Mouse (Mus musculus) B cell, adult 2 months (primary cell): Measurements from ENCODE around the gene Prss36.
"Not testable (repeated sequence)": the region's sequence is repeated elsewhere in the genome, so short reads cannot be mapped to it uniquely, and the experiment has no call there.

Source experiments
- DNase-seq, 2 experiments: peaks; one replicate each; pipeline ENCODE4 v3.0.0; 2022

The Prss36 gene

GRCm38 (mm10) chr7:127899997-127900396 is 46.5 kb downstream of the Prss36 start:
- DNase-seq, result no peak

- peak; percentile 22 to 31 for DNase-seq
Observed at GRCm38 (mm10) chr7:127898179-127898956, 48.2 kb downstream of the Prss36 start.

GRCm38 (mm10) chr7:127897542-127897941 is 49.0 kb downstream of the Prss36 start:
- DNase-seq, result no peak

- peak; percentile 83 to 87 for DNase-seq
Observed at GRCm38 (mm10) chr7:127896384-127896783, 50.1 kb downstream of the Prss36 start.

- DNase-seq, result not testable (repeated sequence)
Observed at GRCm38 (mm10) chr7:127895891-127896290, 50.6 kb downstream of the Prss36 start.

- DNase-seq, result peak; percentile 89 to 91
Observed at GRCm38 (mm10) chr7:127895442-127895841, 51.1 kb downstream of the Prss36 start, which contains the start of the genes Gm21974 and Vkorc1. Gene Gm21974 (minus strand): TSS chr7:127895454. Gene Vkorc1 (minus strand): TSS chr7:127895617.

GRCm38 (mm10) chr7:127894480-127894879 is 52.0 kb downstream of the Prss36 start:
- no peak for DNase-seq

- no peak for DNase-seq
Observed at GRCm38 (mm10) chr7:127890798-127891197, 55.7 kb downstream of the Prss36 start, which contains the start of gene Prss53. Gene Prss53 (minus strand): TSS chr7:127890970.

GRCm38 (mm10) chr7:127888821-127889220 is 57.7 kb downstream of the Prss36 start:
- DNase-seq, result no peak

GRCm38 (mm10) chr7:127887781-127888180 is 58.7 kb downstream of the Prss36 start:
- DNase-seq, result no peak

GRCm38 (mm10) chr7:127887191-127887590 is 59.3 kb downstream of the Prss36 start:
- DNase-seq, result no peak

GRCm38 (mm10) chr7:127886551-127886950 is 60.0 kb downstream of the Prss36 start:
- no peak for DNase-seq

GRCm38 (mm10) chr7:127885951-127886350 is 60.6 kb downstream of the Prss36 start:
- DNase-seq, result no peak
